Mouse (Mus musculus): ENCODE results near the gene Anp32e.
"Not testable (repeated sequence)": the region's sequence is repeated elsewhere in the genome, so short reads cannot be mapped to it uniquely, and the experiment has no call there.

Gene Anp32e

GRCm38 (mm10) chr3:95944742-95945141 is 15.7 kb downstream of the Anp32e start:
- DNase-seq, result no peak

- DNase-seq, result no peak
Measured at GRCm38 (mm10) chr3:95945731-95946240, 16.7 kb downstream of the Anp32e start.

- DNase-seq, result no peak
Measured at GRCm38 (mm10) chr3:95948325-95948724, 19.3 kb downstream of the Anp32e start.

GRCm38 (mm10) chr3:95950763-95951551 is 21.9 kb downstream of the Anp32e start:
- DNase-seq, result peak; percentile 93 to 96

- not testable (repeated sequence) for DNase-seq
Measured at GRCm38 (mm10) chr3:95951566-95951965, 22.5 kb downstream of the Anp32e start.

- no peak for DNase-seq
Measured at GRCm38 (mm10) chr3:95953023-95953422, 24.0 kb downstream of the Anp32e start.

- no peak for DNase-seq
Measured at GRCm38 (mm10) chr3:95953522-95953921, 24.5 kb downstream of the Anp32e start.

GRCm38 (mm10) chr3:95954648-95955173 is 25.7 kb downstream of the Anp32e start:
- DNase-seq, result not testable (repeated sequence)

- no peak for DNase-seq
Measured at GRCm38 (mm10) chr3:95955318-95955717, 26.3 kb downstream of the Anp32e start.

GRCm38 (mm10) chr3:95957359-95958148 is 28.5 kb downstream of the Anp32e start:
- DNase-seq, result peak; percentile 51 to 59

- DNase-seq, result peak in 1 of 2 experiments; percentile 55
Measured at GRCm38 (mm10) chr3:95959082-95959481, 30.0 kb downstream of the Anp32e start.

GRCm38 (mm10) chr3:95959807-95960206 is 30.8 kb downstream of the Anp32e start:
- no peak for DNase-seq

GRCm38 (mm10) chr3:95962182-95962581 is 33.1 kb downstream of the Anp32e start:
- not testable (repeated sequence) for DNase-seq

GRCm38 (mm10) chr3:95963230-95963629 is 34.2 kb downstream of the Anp32e start:
- DNase-seq, result no peak

- peak; percentile 58 to 68 for DNase-seq
Measured at GRCm38 (mm10) chr3:95963681-95964080, 34.6 kb downstream of the Anp32e start.

- DNase-seq, result peak in 1 of 2 experiments; percentile 24
Measured at GRCm38 (mm10) chr3:95965518-95966451, 36.7 kb downstream of the Anp32e start.

- DNase-seq, result no peak
Measured at GRCm38 (mm10) chr3:95969277-95969676, 40.2 kb downstream of the Anp32e start.

- DNase-seq, result not testable (repeated sequence)
Measured at GRCm38 (mm10) chr3:95970661-95971060, 41.6 kb downstream of the Anp32e start.

GRCm38 (mm10) chr3:95972251-95972872 is 43.3 kb downstream of the Anp32e start:
- no peak for DNase-seq

- DNase-seq, result no peak
Measured at GRCm38 (mm10) chr3:95972873-95973634, 44.0 kb downstream of the Anp32e start.

- no peak for DNase-seq
Measured at GRCm38 (mm10) chr3:95977079-95977478, 48.0 kb downstream of the Anp32e start.

Data from kidney, postnatal 25 days (tissue).